Mouse (Mus musculus) liver, embryonic 11.5 days (tissue): ENCODE data around the gene Cacnb4. TPM values are rescaled to one million over a fixed set of nuclear protein-coding genes. Genes with fewer than 3 reads are reported as not detected.

Experiments used
- ATAC-seq: fragments of 200-750 bp; cut with Nextera tagmentation; replicated peaks from 2 replicates; pipeline ENCODE4 v1.8.0; 2017; ENCODE audit warnings: moderate number of reproducible peaks, mild to moderate bottlenecking, moderate TSS enrichment, moderate library complexity; ENCODE audit not compliant: low FRiP score
- DNase-seq: peaks from one replicate; pipeline ENCODE4 v3.0.0-alpha.2; 2017; ENCODE audit warnings: low spot score
- H3K27ac ChIP-seq: fragments of 300-500 bp; sonication (generic); 2 replicates; pipeline ENCODE4 v1.5.1; 2014; ENCODE audit warnings: mild to moderate bottlenecking, low read depth, low read length, control low read depth
- H3K27me3 ChIP-seq: fragments of 300-500 bp; sonication (generic); replicated peaks from 2 replicates; pipeline ENCODE4 v1.6.1; 2014; ENCODE audit warnings: low read length, mixed read lengths; ENCODE audit not compliant: control insufficient read depth, insufficient read depth
- H3K36me3 ChIP-seq: fragments of 300-500 bp; sonication (generic); 2 replicates; pipeline ENCODE4 v1.6.1; 2014; ENCODE audit warnings: mild to moderate bottlenecking, low read length, moderate library complexity, mixed read lengths; ENCODE audit not compliant: control insufficient read depth, insufficient read depth
- H3K4me1 ChIP-seq: fragments of 300-500 bp; sonication (generic); replicated peaks from 2 replicates; pipeline ENCODE4 v1.6.1; 2014; ENCODE audit warnings: low read length, mixed read lengths; ENCODE audit not compliant: control insufficient read depth, insufficient read depth
- H3K4me2 ChIP-seq: fragments of 300-500 bp; sonication (generic); 2 replicates; pipeline ENCODE4 v1.6.1; 2014; ENCODE audit warnings: mild to moderate bottlenecking, control low read depth, moderate library complexity
- H3K4me3 ChIP-seq: fragments of 300-500 bp; sonication (generic); 2 replicates; pipeline ENCODE4 v1.5.1; 2014; ENCODE audit warnings: low read depth, low read length, control low read depth
- H3K9ac ChIP-seq: fragments of 300-500 bp; sonication (generic); 2 replicates; pipeline ENCODE4 v1.6.1; 2014; ENCODE audit warnings: low read depth, low read length, control low read depth
- H3K9me3 ChIP-seq: fragments of 300-500 bp; sonication (generic); 2 replicates; pipeline ENCODE4 v1.6.1; 2016; ENCODE audit warnings: low read length, inconsistent platforms, mixed read lengths; ENCODE audit not compliant: control insufficient read depth
- WGBS: fragments of 180-500 bp; shearing (Covaris S2); extraction: QIAGEN DNeasy Blood & Tissue Kit; methylation state at CpG from one replicate; pipeline ENCODE4 v1.1.7; 2014; 5-methylcytosine and 5-hydroxymethylcytosine counted together
- polyA plus RNA-seq: library from polyadenylated mRNA; unstranded; fragments of >200 nt; fragmentation: Nextera tagmentation; extraction: Ambion mirVana; gene quantifications from 2 replicates; pipeline ENCODE4 v1.2.1, GENCODE M21; 2014

The Cacnb4 gene
- polyA plus RNA-seq, 1 experiment from 2014 or later: 0.69 TPM

GRCm38 (mm10) chr2:52523056-52523715, 153.4 kb downstream of the Cacnb4 start:
- Histone ChIP-seq H3K27ac (no peak overlapping the region), H3K4me1 (no peaks in the 10 kb centered on the region; the same call in 1 of the 2 replicates)
- WGBS: 82% methylated on average over 7 of the region's 7 CpGs

GRCm38 (mm10) chr2:52521012-52521411, 155.6 kb downstream of the Cacnb4 start:
- no peak overlapping the region for H3K9ac ChIP-seq
- no peaks in the 10 kb centered on the region for H3K36me3 ChIP-seq
- 95% methylated on average over 1 of the region's 1 CpGs for WGBS
- H3K4me2 ChIP-seq: no peak overlapping the region
- no peak overlapping the region for H3K27ac ChIP-seq
- no peaks in the 10 kb centered on the region; the same call in 1 of the 2 replicates for H3K4me1 ChIP-seq
- no peaks in the 10 kb centered on the region for H3K9me3 ChIP-seq
- no peak overlapping the region for H3K4me3 ChIP-seq
- DNase-seq: no peak
- ATAC-seq: no peak
- no peaks in the 10 kb centered on the region; the same call in 1 of the 2 replicates for H3K27me3 ChIP-seq

More at GRCm38 (mm10) chr2:52523056-52523715, 153.4 kb downstream of the Cacnb4 start:
- H3K4me3 ChIP-seq: no peak overlapping the region
- no peaks in the 10 kb centered on the region for H3K9me3 ChIP-seq
- no peak overlapping the region for H3K9ac ChIP-seq
- ATAC-seq: no peak
- no peaks in the 10 kb centered on the region; the same call in 1 of the 2 replicates for H3K27me3 ChIP-seq
- no peak overlapping the region for H3K4me2 ChIP-seq
- no peak for DNase-seq
- no peaks in the 10 kb centered on the region for H3K36me3 ChIP-seq

GRCm38 (mm10) chr2:52518740-52519139, 157.9 kb downstream of the Cacnb4 start:
- ATAC-seq: no peak
- 79% methylated on average over 4 of the region's 4 CpGs for WGBS

GRCm38 (mm10) chr2:52516534-52516933, 160.1 kb downstream of the Cacnb4 start:
- 74% methylated on average over 3 of the region's 3 CpGs for WGBS
- H3K36me3 ChIP-seq: no peaks in the 10 kb centered on the region
- DNase-seq: no peak
- no peaks in the 10 kb centered on the region for H3K9me3 ChIP-seq
- no peaks in the 10 kb centered on the region for H3K27me3 ChIP-seq
- ATAC-seq: no peak
- no peak overlapping the region for H3K4me2 ChIP-seq
- H3K27ac ChIP-seq: no peak overlapping the region
- H3K9ac ChIP-seq: no peak overlapping the region
- H3K4me3 ChIP-seq: no peak overlapping the region
- H3K4me1 ChIP-seq: no peaks in the 10 kb centered on the region

More at GRCm38 (mm10) chr2:52518740-52519139, 157.9 kb downstream of the Cacnb4 start:
- no peaks in the 10 kb centered on the region for H3K36me3 ChIP-seq
- no peak overlapping the region for H3K27ac ChIP-seq
- H3K9me3 ChIP-seq: no peaks in the 10 kb centered on the region
- H3K4me2 ChIP-seq: no peak overlapping the region
- no peaks in the 10 kb centered on the region for H3K27me3 ChIP-seq
- no peak for DNase-seq
- H3K4me3 ChIP-seq: no peak overlapping the region
- H3K4me1 ChIP-seq: no peaks in the 10 kb centered on the region
- no peak overlapping the region for H3K9ac ChIP-seq

- no peak overlapping the region for H3K27ac ChIP-seq
- no peaks in the 10 kb centered on the region for H3K9me3 ChIP-seq
- DNase-seq: no peak
- no peak overlapping the region for H3K4me2 ChIP-seq
- no peak for ATAC-seq
- no peaks in the 10 kb centered on the region for H3K36me3 ChIP-seq
- 53% methylated on average over 3 of the region's 3 CpGs for WGBS
- no peak overlapping the region for H3K9ac ChIP-seq
- H3K4me3 ChIP-seq: no peak overlapping the region
- H3K4me1 ChIP-seq: no peaks in the 10 kb centered on the region
- no peaks in the 10 kb centered on the region for H3K27me3 ChIP-seq
Observed at GRCm38 (mm10) chr2:52512865-52513388, 163.7 kb downstream of the Cacnb4 start.

GRCm38 (mm10) chr2:52512206-52512605, 164.4 kb downstream of the Cacnb4 start:
- no peak for DNase-seq
- ATAC-seq: no peak

GRCm38 (mm10) chr2:52511799-52512198, 164.8 kb downstream of the Cacnb4 start:
- Histone ChIP-seq H3K9ac (no peak overlapping the region), H3K9me3 (no peaks in the 10 kb centered on the region), H3K4me1 (no peaks in the 10 kb centered on the region), H3K27ac (no peak overlapping the region), H3K4me3 (no peak overlapping the region), H3K27me3 (no peaks in the 10 kb centered on the region), H3K36me3 (no peaks in the 10 kb centered on the region), H3K4me2 (no peak overlapping the region)
- WGBS: 66% methylated on average over 13 of the region's 13 CpGs
- DNase-seq (no peak), ATAC-seq (no peak)

More at GRCm38 (mm10) chr2:52512206-52512605, 164.4 kb downstream of the Cacnb4 start:
- Histone ChIP-seq H3K4me3 (no peak overlapping the region), H3K36me3 (no peaks in the 10 kb centered on the region), H3K4me1 (no peaks in the 10 kb centered on the region), H3K27ac (no peak overlapping the region), H3K27me3 (no peaks in the 10 kb centered on the region), H3K4me2 (no peak overlapping the region), H3K9me3 (no peaks in the 10 kb centered on the region), H3K9ac (no peak overlapping the region)
- 69% methylated on average over 3 of the region's 3 CpGs for WGBS

GRCm38 (mm10) chr2:52509779-52510500, 166.7 kb downstream of the Cacnb4 start:
- H3K9me3 ChIP-seq: no peaks in the 10 kb centered on the region
- H3K9ac ChIP-seq: no peak overlapping the region
- no peak overlapping the region for H3K4me3 ChIP-seq
- H3K36me3 ChIP-seq: no peaks in the 10 kb centered on the region
- 71% methylated on average over 19 of the region's 19 CpGs for WGBS
- ATAC-seq: no peak
- H3K27ac ChIP-seq: no peak overlapping the region
- H3K27me3 ChIP-seq: no peaks in the 10 kb centered on the region
- no peak overlapping the region for H3K4me2 ChIP-seq
- no peak for DNase-seq
- no peaks in the 10 kb centered on the region for H3K4me1 ChIP-seq
